13 mouse cellular contexts compared by ENCODE assay signal in the genomic region with DNA sequence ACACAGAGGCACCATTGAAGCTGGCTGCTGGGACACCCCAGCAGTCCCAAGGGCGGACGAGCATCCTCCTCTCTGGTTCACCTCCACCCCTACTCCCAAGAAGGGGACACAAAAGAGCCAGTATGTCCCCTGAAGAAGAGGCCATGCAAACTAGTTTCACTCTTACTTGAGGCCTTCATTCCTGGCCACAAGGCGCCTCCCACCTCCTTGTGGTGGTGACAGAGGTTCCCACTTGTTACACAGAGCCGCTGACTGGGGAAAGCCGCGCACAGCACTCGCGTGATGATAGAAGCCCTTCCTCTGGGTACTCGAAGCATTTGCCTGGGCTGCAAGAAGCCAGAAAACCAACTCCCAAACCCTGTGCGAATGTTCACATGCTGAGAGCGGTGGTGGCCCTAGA. TPM values are rescaled to one million over a fixed set of nuclear protein-coding genes. Genes with fewer than 3 reads are reported as not detected.
DNase-seq lines count a peak whose midpoint lies in the region; ATAC-seq and TF ChIP-seq lines count a peak whose summit lies in the region.
"Had no signal": no experiment of that assay in that cellular context is flagged by ENCODE, and none has a peak within 500 bp of the region (broad histone marks: within the 10 kb centered on the region; RNA-seq: fewer than 3 reads in every experiment).

No protein-coding gene starts in this region.

- no peak for TF ChIP-seq EP300 in liver, postnatal 0 days (IDR thresholded peaks at IDR 0.05; ENCODE audit: low read depth)

- H3K4me3 ChIP-seq in heart, embryonic 10.5 days = peak overlapping the region; percentile 29; the same call in 1 of the 2 replicates
- H3K4me3 ChIP-seq in liver, postnatal 0 days (ENCODE audit: low read depth, low read length) = no peak overlapping the region
- H3K4me3 ChIP-seq in liver, embryonic 12.5 days = no peak overlapping the region
- H3K4me3 ChIP-seq in embryonic facial prominence, embryonic 12.5 days = no peak overlapping the region
- peak overlapping the region; percentile 79 for H3K4me3 ChIP-seq in megakaryocyte, embryonic 14.5 days (replicated peaks)
- H3K4me3 ChIP-seq: forebrain, embryonic 15.5 days; hindbrain, embryonic 12.5 days; liver, embryonic 13.5 days had no signal

- intact Hi-C loops in heart, postnatal 14 days (cut with DNase I) = no loop called here

- 42% methylated on average over 11 of the region's 11 CpGs for WGBS in heart, embryonic 10.5 days
- WGBS in liver, postnatal 0 days (ENCODE audit: insufficient replicate concordance) = 39% methylated on average over 11 of the region's 11 CpGs
- WGBS in liver, embryonic 12.5 days (ENCODE audit: insufficient replicate concordance) = 45% methylated on average over 11 of the region's 11 CpGs
- WGBS in embryonic facial prominence, embryonic 12.5 days = 70% methylated on average over 11 of the region's 11 CpGs

- no peaks in the 10 kb centered on the region for H3K36me3 ChIP-seq in heart, embryonic 10.5 days
- no peaks in the 10 kb centered on the region for H3K36me3 ChIP-seq in liver, postnatal 0 days (replicated peaks; ENCODE audit: insufficient read depth, low read length)
- H3K36me3 ChIP-seq in liver, embryonic 12.5 days = no peaks in the 10 kb centered on the region
- H3K36me3 ChIP-seq in embryonic facial prominence, embryonic 12.5 days = no peaks in the 10 kb centered on the region
- peaks cover 6% of the 10 kb centered on the region for H3K36me3 ChIP-seq in megakaryocyte, embryonic 14.5 days (replicated peaks; ENCODE audit: low read length)
- H3K36me3 ChIP-seq: forebrain, embryonic 15.5 days; hindbrain, embryonic 12.5 days; liver, embryonic 13.5 days had no signal

- H3K27me3 ChIP-seq in heart, embryonic 10.5 days (ENCODE audit: insufficient read depth, poor library complexity, severe bottlenecking) = no peaks in the 10 kb centered on the region
- no peaks in the 10 kb centered on the region for H3K27me3 ChIP-seq in liver, postnatal 0 days (ENCODE audit: insufficient read depth, low read length)
- H3K27me3 ChIP-seq in liver, embryonic 12.5 days (replicated peaks) = peaks cover 20% of the 10 kb centered on the region
- no peaks in the 10 kb centered on the region for H3K27me3 ChIP-seq in embryonic facial prominence, embryonic 12.5 days
- peaks cover 22% of the 10 kb centered on the region for H3K27me3 ChIP-seq in megakaryocyte, embryonic 14.5 days (replicated peaks)
- H3K27me3 ChIP-seq: forebrain, embryonic 15.5 days; hindbrain, embryonic 12.5 days; Patski had no signal

- peaks cover 99% of the 10 kb centered on the region for H3K4me1 ChIP-seq in heart, embryonic 10.5 days
- peaks cover 33% of the 10 kb centered on the region for H3K4me1 ChIP-seq in liver, postnatal 0 days (ENCODE audit: insufficient read depth)
- H3K4me1 ChIP-seq in liver, embryonic 12.5 days = peaks cover 64% of the 10 kb centered on the region
- peaks cover 99% of the 10 kb centered on the region for H3K4me1 ChIP-seq in embryonic facial prominence, embryonic 12.5 days
- H3K4me1 ChIP-seq in megakaryocyte, embryonic 14.5 days = peaks cover 64% of the 10 kb centered on the region

- H3K27ac ChIP-seq in heart, embryonic 10.5 days = peak overlapping the region; percentile 94
- no peak overlapping the region for H3K27ac ChIP-seq in liver, postnatal 0 days (ENCODE audit: low read depth)
- H3K27ac ChIP-seq in liver, embryonic 12.5 days = no peak overlapping the region
- 0 out of 2 replicates have a peak overlapping the region, but pooled peaks have one; percentile 51 for H3K27ac ChIP-seq in embryonic facial prominence, embryonic 12.5 days
- H3K27ac ChIP-seq: forebrain, embryonic 15.5 days; liver, embryonic 13.5 days had no signal

- no peak for DNase-seq in heart, embryonic 10.5 days (ENCODE audit: low spot score)
- no peak for DNase-seq in heart, postnatal 14 days
- DNase-seq in liver, postnatal 0 days = no peak
- DNase-seq in frontal cortex, postnatal 36 days (ENCODE audit: low spot score in 2 of 2) = no peak
- DNase-seq in T-cell, adult 2 months (ENCODE audit: low spot score) = no peak
- DNase-seq: cerebellum, postnatal 25 days; liver, embryonic 13.5 days had no signal

- ATAC-seq in liver, postnatal 0 days = no peak
- ATAC-seq in liver, embryonic 12.5 days = no peak
- ATAC-seq in embryonic facial prominence, embryonic 12.5 days (ENCODE audit: insufficient number of reproducible peaks, insufficient read depth, low FRiP score, low TSS enrichment) = no peak
- ATAC-seq: forebrain, embryonic 15.5 days; Patski had no signal

- H3K9ac ChIP-seq in liver, postnatal 0 days (replicated peaks) = no peak overlapping the region
- no peak overlapping the region for H3K9ac ChIP-seq in liver, embryonic 12.5 days
- H3K9ac ChIP-seq in embryonic facial prominence, embryonic 12.5 days = no peak overlapping the region
- H3K9ac ChIP-seq: forebrain, embryonic 15.5 days; hindbrain, embryonic 12.5 days; liver, embryonic 13.5 days had no signal

- 0 out of 2 replicates have a peak, but pooled peaks have one; percentile 10 for TF ChIP-seq CTCF in liver, postnatal 0 days (IDR thresholded peaks at IDR 0.05; ENCODE audit: low read depth)

- H3K9me3 ChIP-seq in heart, embryonic 10.5 days = no peaks in the 10 kb centered on the region
- no peaks in the 10 kb centered on the region for H3K9me3 ChIP-seq in liver, postnatal 0 days (ENCODE audit: low read length)
- H3K9me3 ChIP-seq in liver, embryonic 12.5 days (replicated peaks) = no peaks in the 10 kb centered on the region
- no peaks in the 10 kb centered on the region for H3K9me3 ChIP-seq in embryonic facial prominence, embryonic 12.5 days
- no peaks in the 10 kb centered on the region for H3K9me3 ChIP-seq in megakaryocyte, embryonic 14.5 days
- H3K9me3 ChIP-seq: forebrain, embryonic 15.5 days; hindbrain, embryonic 12.5 days; liver, embryonic 13.5 days had no signal

- H3K4me2 ChIP-seq in liver, postnatal 0 days (ENCODE audit: low read depth, low read length) = no peak overlapping the region
- H3K4me2 ChIP-seq in liver, embryonic 12.5 days = no peak overlapping the region
- no peak overlapping the region for H3K4me2 ChIP-seq in embryonic facial prominence, embryonic 12.5 days (replicated peaks)
- H3K4me2 ChIP-seq: forebrain, embryonic 15.5 days; hindbrain, embryonic 12.5 days; liver, embryonic 13.5 days had no signal

RNA-seq across cellular contexts. Expression of gene Ptk7, which starts 7.0 kb away (rescaled TPM):
- 65.4 and 67.7 TPM in 2 replicates for polyA plus RNA-seq in heart, embryonic 10.5 days (2016; fragmentation: Nextera tagmentation; extraction: Ambion mirVana)
- 1 to 10 TPM; 9.1 to 9.2 TPM for total RNA-seq in heart, postnatal 14 days (2021)
- polyA plus RNA-seq in liver, postnatal 0 days (2015; fragmentation: Nextera tagmentation; extraction: Ambion mirVana) = 3.0 and 3.5 TPM in 2 replicates
- 16.8 and 17.7 TPM in 2 replicates for polyA plus RNA-seq in liver, embryonic 12.5 days (2016; fragmentation: Nextera tagmentation; extraction: Ambion mirVana)
- 130 and 134 TPM in 2 replicates for polyA plus RNA-seq in embryonic facial prominence, embryonic 12.5 days (2016; fragmentation: Nextera tagmentation; extraction: Ambion mirVana)
- polyA plus RNA-seq in megakaryocyte, embryonic 14.5 days (2012; ENCODE audit: insufficient read depth, low replicate concordance) = 6.7 and 13.6 TPM in 2 replicates

RNA-seq across cellular contexts. Expression of gene Klc4, which starts 23.6 kb away (rescaled TPM):
- polyA plus RNA-seq in heart, embryonic 10.5 days (2016; fragmentation: Nextera tagmentation; extraction: Ambion mirVana) = 21.1 and 22.5 TPM in 2 replicates
- total RNA-seq in heart, postnatal 14 days (2021) = 10 to 100 TPM; 24.5 to 25.3 TPM
- 10.7 and 12.6 TPM in 2 replicates for polyA plus RNA-seq in liver, postnatal 0 days (2015; fragmentation: Nextera tagmentation; extraction: Ambion mirVana)
- polyA plus RNA-seq in liver, embryonic 12.5 days (2016; fragmentation: Nextera tagmentation; extraction: Ambion mirVana) = 6.3 and 6.6 TPM in 2 replicates
- 28.5 and 29.8 TPM in 2 replicates for polyA plus RNA-seq in embryonic facial prominence, embryonic 12.5 days (2016; fragmentation: Nextera tagmentation; extraction: Ambion mirVana)
- polyA plus RNA-seq in megakaryocyte, embryonic 14.5 days (2012; ENCODE audit: insufficient read depth, low replicate concordance) = 33.6 and 42.0 TPM in 2 replicates

RNA-seq across cellular contexts. Expression of gene Mrpl2, which starts 23.8 kb away (rescaled TPM):
- 131 and 151 TPM in 2 replicates for polyA plus RNA-seq in heart, embryonic 10.5 days (2016; fragmentation: Nextera tagmentation; extraction: Ambion mirVana)
- total RNA-seq in heart, postnatal 14 days (2021) = 100 to 1,000 TPM; 106 to 121 TPM
- 75.2 and 79.3 TPM in 2 replicates for polyA plus RNA-seq in liver, postnatal 0 days (2015; fragmentation: Nextera tagmentation; extraction: Ambion mirVana)
- 95.0 and 106 TPM in 2 replicates for polyA plus RNA-seq in liver, embryonic 12.5 days (2016; fragmentation: Nextera tagmentation; extraction: Ambion mirVana)
- 98.1 and 102 TPM in 2 replicates for polyA plus RNA-seq in embryonic facial prominence, embryonic 12.5 days (2016; fragmentation: Nextera tagmentation; extraction: Ambion mirVana)
- 289 and 528 TPM in 2 replicates for polyA plus RNA-seq in megakaryocyte, embryonic 14.5 days (2012; ENCODE audit: insufficient read depth, low replicate concordance)

RNA-seq across cellular contexts. Expression of gene Cul7, which starts 27.9 kb away (rescaled TPM):
- polyA plus RNA-seq in heart, embryonic 10.5 days (2016; fragmentation: Nextera tagmentation; extraction: Ambion mirVana) = 44.8 and 51.3 TPM in 2 replicates
- total RNA-seq in heart, postnatal 14 days (2021) = 10 to 100 TPM; 30.3 to 37.6 TPM
- polyA plus RNA-seq in liver, postnatal 0 days (2015; fragmentation: Nextera tagmentation; extraction: Ambion mirVana) = 5.2 and 6.2 TPM in 2 replicates
- 16.9 and 18.3 TPM in 2 replicates for polyA plus RNA-seq in liver, embryonic 12.5 days (2016; fragmentation: Nextera tagmentation; extraction: Ambion mirVana)
- polyA plus RNA-seq in embryonic facial prominence, embryonic 12.5 days (2016; fragmentation: Nextera tagmentation; extraction: Ambion mirVana) = 57.3 and 61.1 TPM in 2 replicates
- 90.0 and 167 TPM in 2 replicates for polyA plus RNA-seq in megakaryocyte, embryonic 14.5 days (2012; ENCODE audit: insufficient read depth, low replicate concordance)

RNA-seq across cellular contexts. Expression of gene Rrp36, which starts 51.9 kb away (rescaled TPM):
- polyA plus RNA-seq in heart, embryonic 10.5 days (2016; fragmentation: Nextera tagmentation; extraction: Ambion mirVana) = 46.3 and 61.0 TPM in 2 replicates
- 10 to 100 TPM in 1 of 2 experiments, 1 to 10 TPM in 1; 9.8 to 14.2 TPM for total RNA-seq in heart, postnatal 14 days (2021)
- polyA plus RNA-seq in liver, postnatal 0 days (2015; fragmentation: Nextera tagmentation; extraction: Ambion mirVana) = 28.1 and 28.2 TPM in 2 replicates
- polyA plus RNA-seq in liver, embryonic 12.5 days (2016; fragmentation: Nextera tagmentation; extraction: Ambion mirVana) = 37.0 and 37.3 TPM in 2 replicates
- polyA plus RNA-seq in embryonic facial prominence, embryonic 12.5 days (2016; fragmentation: Nextera tagmentation; extraction: Ambion mirVana) = 62.6 and 67.6 TPM in 2 replicates
- 9.4 and 30.6 TPM in 2 replicates for polyA plus RNA-seq in megakaryocyte, embryonic 14.5 days (2012; ENCODE audit: insufficient read depth, low replicate concordance)

Comparison
In these comparisons a context has a peak if more than half of its experiments do, and no peak if none do; other contexts are left out.
1. H3K27ac ChIP-seq: peak in heart, embryonic 10.5 days (single experiment) and embryonic facial prominence, embryonic 12.5 days (single experiment); none in liver, postnatal 0 days (single experiment) and liver, embryonic 12.5 days (single experiment).
2. H3K4me3 ChIP-seq: peak in heart, embryonic 10.5 days (single experiment) and megakaryocyte, embryonic 14.5 days (single experiment); none in liver, postnatal 0 days (single experiment), liver, embryonic 12.5 days (single experiment) and embryonic facial prominence, embryonic 12.5 days (single experiment).